Mouse (Mus musculus) olfactory bulb, adult 2 months (tissue): ENCODE measurements around the gene Sqstm1.

Experiments used
- CTCF ChIP-seq: fragments of 200-500 bp; IDR thresholded peaks from 2 replicates; pipeline ENCODE4 v1.5.1; 2012; ENCODE audit warnings: low read depth, mild to moderate bottlenecking, low read length, moderate library complexity; ENCODE audit not compliant: insufficient read depth
- POLR2A ChIP-seq: fragments of 200-500 bp; IDR thresholded peaks from 2 replicates; pipeline ENCODE4 v1.6.1; 2012; ENCODE audit warnings: mild to moderate bottlenecking, low read depth, low read length, moderate library complexity; ENCODE audit not compliant: insufficient read depth

DNA sequence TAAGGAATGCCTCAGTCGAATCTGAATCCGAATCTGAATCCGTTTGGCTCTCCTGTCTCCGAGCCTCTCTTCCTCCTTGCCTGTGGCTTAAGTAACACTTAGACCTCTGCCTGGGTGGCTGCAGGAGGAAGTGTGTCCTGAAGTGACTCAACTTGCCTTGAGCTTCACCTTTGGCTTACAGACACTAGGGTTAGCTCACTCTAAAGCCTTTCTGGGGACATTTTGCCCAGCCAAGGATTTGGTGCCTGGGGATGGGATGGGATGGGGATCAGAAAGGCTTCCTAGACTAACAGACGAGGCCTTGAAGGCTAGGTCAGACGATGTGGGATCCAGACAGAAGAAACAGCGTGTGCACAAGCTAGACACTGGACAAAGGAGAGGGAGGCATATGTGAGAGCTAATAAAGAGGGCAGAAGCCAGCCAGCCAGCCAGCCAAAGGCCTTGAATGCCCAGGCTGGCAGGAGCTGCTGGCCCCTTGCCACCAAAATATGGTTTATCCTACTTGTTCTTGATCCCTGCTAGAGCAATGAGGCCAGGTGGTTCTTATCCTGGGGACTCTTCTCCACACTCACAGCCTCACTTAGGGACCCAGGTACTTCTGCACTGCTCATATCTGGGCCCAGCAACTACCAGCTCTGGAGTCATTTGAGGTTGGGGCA lies 18.8 kb upstream of the Sqstm1 start:
- TF ChIP-seq CTCF, result no peak
- TF ChIP-seq POLR2A, result no peak
